Mouse (Mus musculus) brain, embryonic 14.5 days (tissue): ENCODE results near the gene Nkain1.

Experiments used
- CTCF ChIP-seq: fragments of 200-500 bp; IDR thresholded peaks from 2 replicates; pipeline ENCODE4 v1.5.1; 2012; ENCODE audit warnings: inconsistent platforms, mild to moderate bottlenecking, moderate library complexity, borderline replicate concordance; ENCODE audit not compliant: insufficient read depth, insufficient read length; ENCODE audit errors: extremely low read depth
- POLR2A ChIP-seq: fragments of 200-500 bp; IDR thresholded peaks from 2 replicates; pipeline ENCODE4 v1.6.1; 2012; ENCODE audit warnings: mild to moderate bottlenecking, inconsistent platforms, borderline replicate concordance; ENCODE audit not compliant: poor library complexity, insufficient read depth, insufficient read length, severe bottlenecking; ENCODE audit errors: extremely low read depth

DNA sequence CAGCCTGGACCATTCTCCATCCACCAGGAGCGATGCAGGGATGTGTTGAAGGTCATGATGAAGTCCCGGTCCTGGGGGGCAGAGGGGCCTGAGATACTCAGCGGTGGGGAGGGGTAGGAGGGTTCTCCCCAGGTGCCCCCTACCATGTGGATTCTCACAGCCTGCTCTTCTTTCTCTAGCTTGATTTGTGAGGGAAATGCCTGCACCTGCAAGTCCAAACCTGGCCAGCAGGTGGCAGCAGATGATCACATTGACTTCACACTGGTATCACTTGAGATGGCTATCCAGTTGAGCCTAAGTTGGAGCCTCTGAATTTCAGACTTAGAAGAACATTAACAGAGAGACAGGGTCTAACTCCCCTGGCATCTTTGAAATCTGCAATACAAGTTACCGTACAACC, 40.0 kb downstream of the Nkain1 start:
- TF ChIP-seq POLR2A = no peak
- peak; percentile 97 for TF ChIP-seq CTCF
